8 mouse cellular contexts compared by ENCODE assay signal in genomic region chr4:109665101-109665981, GRCm38 (mm10). TPM values are rescaled to one million over a fixed set of nuclear protein-coding genes. Genes with fewer than 3 reads are reported as not detected.
DNase-seq lines count a peak whose midpoint lies in the region; ATAC-seq and TF ChIP-seq lines count a peak whose summit lies in the region.

No protein-coding gene starts in this region.

- H3K9me3 ChIP-seq in hindbrain, embryonic 14.5 days (ENCODE audit: control insufficient read depth, low read length), result no peaks in the 10 kb centered on the region
- H3K9me3 ChIP-seq in limb, embryonic 10.5 days (replicated peaks), result no peaks in the 10 kb centered on the region
- H3K9me3 ChIP-seq in midbrain, embryonic 11.5 days (ENCODE audit: control insufficient read depth, low read length), result no peaks in the 10 kb centered on the region

- H3K4me2 ChIP-seq in hindbrain, embryonic 14.5 days (replicated peaks), result peak overlapping the region; percentile 71
- peak overlapping the region; percentile 96 for H3K4me2 ChIP-seq in midbrain, embryonic 11.5 days

- peaks cover 21% of the 10 kb centered on the region; the same call in 1 of the 2 replicates for H3K4me1 ChIP-seq in hindbrain, embryonic 14.5 days (replicated peaks; ENCODE audit: control insufficient read depth, insufficient read depth, low read length)
- H3K4me1 ChIP-seq in limb, embryonic 10.5 days, result peaks cover 29% of the 10 kb centered on the region
- H3K4me1 ChIP-seq in midbrain, embryonic 11.5 days (ENCODE audit: control insufficient read depth, insufficient read depth, low read length), result peaks cover 8% of the 10 kb centered on the region; the same call in 1 of the 2 replicates

- no peaks in the 10 kb centered on the region for H3K36me3 ChIP-seq in hindbrain, embryonic 14.5 days (replicated peaks; ENCODE audit: control insufficient read depth, insufficient read depth)
- H3K36me3 ChIP-seq in limb, embryonic 10.5 days, result no peaks in the 10 kb centered on the region
- H3K36me3 ChIP-seq in midbrain, embryonic 11.5 days (ENCODE audit: control insufficient read depth, insufficient read depth, low read length), result no peaks in the 10 kb centered on the region

- ATAC-seq in hindbrain, embryonic 14.5 days (ENCODE audit: low FRiP score), result peak; percentile 61
- peak; percentile 58 for ATAC-seq in midbrain, embryonic 11.5 days (ENCODE audit: low FRiP score)

- DNase-seq in layer of hippocampus, adult 2 months (ENCODE audit: low spot score in 2 of 2), result peak in 1 of 2 experiments; percentile 16
- DNase-seq in layer of hippocampus, adult 8-10 months (ENCODE audit: low spot score in 2 of 2), result no peak
- DNase-seq in cerebellum, adult 9-11 months, result peak; percentile 58
- peak; percentile 70 for DNase-seq in gastrocnemius, adult 18-20 months (ENCODE audit: low spot score)
- peak; percentile 56 for DNase-seq in hindbrain, embryonic 14.5 days (ENCODE audit: low spot score)
- DNase-seq in limb, embryonic 10.5 days (ENCODE audit: low spot score), result peak; percentile 49
- peak; percentile 96 for DNase-seq in midbrain, embryonic 11.5 days (ENCODE audit: low spot score, missing footprints)
- DNase-seq in spleen, adult 18-20 months, result peak; percentile 32 to 56

- WGBS in hindbrain, embryonic 14.5 days, result under 1% methylated on average over 46 of the region's 49 CpGs
- under 1% methylated on average over 49 of the region's 49 CpGs for WGBS in limb, embryonic 10.5 days
- under 1% methylated on average over 49 of the region's 49 CpGs for WGBS in midbrain, embryonic 11.5 days

- H3K27ac ChIP-seq in layer of hippocampus, adult 2 months, result peak overlapping the region; percentile 95
- H3K27ac ChIP-seq in hindbrain, embryonic 14.5 days, result no peak overlapping the region
- H3K27ac ChIP-seq in limb, embryonic 10.5 days, result peak overlapping the region; percentile 91
- H3K27ac ChIP-seq in midbrain, embryonic 11.5 days (ENCODE audit: low read depth, low read length), result no peak overlapping the region

- H3K4me3 ChIP-seq in layer of hippocampus, adult 2 months, result peak overlapping the region; percentile 79
- H3K4me3 ChIP-seq in hindbrain, embryonic 14.5 days (replicated peaks; ENCODE audit: low read length), result peak overlapping the region; percentile 48
- H3K4me3 ChIP-seq in limb, embryonic 10.5 days, result peak overlapping the region; percentile 77
- H3K4me3 ChIP-seq in midbrain, embryonic 11.5 days (ENCODE audit: low read depth, low read length), result peak overlapping the region; percentile 63

- peak overlapping the region; percentile 66 for H3K9ac ChIP-seq in hindbrain, embryonic 14.5 days
- peak overlapping the region; percentile 86 for H3K9ac ChIP-seq in midbrain, embryonic 11.5 days (ENCODE audit: low read length)

- peaks cover 59% of the 10 kb centered on the region for H3K27me3 ChIP-seq in hindbrain, embryonic 14.5 days (ENCODE audit: control insufficient read depth, insufficient read depth, low read length)
- peaks cover 60% of the 10 kb centered on the region for H3K27me3 ChIP-seq in limb, embryonic 10.5 days (ENCODE audit: low read depth, poor library complexity, severe bottlenecking)
- H3K27me3 ChIP-seq in midbrain, embryonic 11.5 days (ENCODE audit: control insufficient read depth, insufficient read depth, low read length), result peaks cover 39% of the 10 kb centered on the region

- no peak for TF ChIP-seq CTCF in layer of hippocampus, adult 2 months (conservative IDR thresholded peaks at IDR 0.05)

RNA-seq across cellular contexts. Expression of gene Cdkn2c, which starts 1.6 kb away (rescaled TPM):
- total RNA-seq in layer of hippocampus, adult 2 months (2021), result 1 to 10 TPM; 3.0 to 4.0 TPM
- total RNA-seq in layer of hippocampus, adult 8-10 months (2022), result 1 to 10 TPM; 2.6 to 4.1 (median 3.0) TPM
- 10 to 100 TPM; 13.9 to 17.8 TPM for total RNA-seq in gastrocnemius, adult 18-20 months (2021)
- polyA plus RNA-seq in hindbrain, embryonic 14.5 days (2014; fragmentation: Nextera tagmentation; extraction: Ambion mirVana), result 2.8 and 3.7 TPM in 2 replicates
- 1.1 and 1.4 TPM in 2 replicates for polyA plus RNA-seq in limb, embryonic 10.5 days (2016; fragmentation: Nextera tagmentation; extraction: Ambion mirVana)
- 7.4 and 8.9 TPM in 2 replicates for polyA plus RNA-seq in midbrain, embryonic 11.5 days (2014; fragmentation: Nextera tagmentation; extraction: Ambion mirVana)

RNA-seq across cellular contexts. Expression of gene Faf1, which starts 11.0 kb away (rescaled TPM):
- 10 to 100 TPM; 26.8 to 27.6 TPM for total RNA-seq in layer of hippocampus, adult 2 months (2021)
- total RNA-seq in layer of hippocampus, adult 8-10 months (2022), result 10 to 100 TPM; 22.9 to 26.6 (median 24.3) TPM
- total RNA-seq in gastrocnemius, adult 18-20 months (2021), result 10 to 100 TPM; 39.8 to 41.3 TPM
- polyA plus RNA-seq in hindbrain, embryonic 14.5 days (2014; fragmentation: Nextera tagmentation; extraction: Ambion mirVana), result 47.1 and 50.7 TPM in 2 replicates
- 29.2 TPM in 2 replicates for polyA plus RNA-seq in limb, embryonic 10.5 days (2016; fragmentation: Nextera tagmentation; extraction: Ambion mirVana)
- polyA plus RNA-seq in midbrain, embryonic 11.5 days (2014; fragmentation: Nextera tagmentation; extraction: Ambion mirVana), result 42.4 and 44.0 TPM in 2 replicates

Comparison
In these comparisons a context has a peak if more than half of its experiments do, and no peak if none do; other contexts are left out.
1. DNase-seq: peak in cerebellum, adult 9-11 months (single experiment), gastrocnemius, adult 18-20 months (single experiment), hindbrain, embryonic 14.5 days (single experiment), limb, embryonic 10.5 days (single experiment), midbrain, embryonic 11.5 days (single experiment) and spleen, adult 18-20 months (2 of 2); none in layer of hippocampus, adult 8-10 months (0 of 2).
2. H3K27ac ChIP-seq: peak in layer of hippocampus, adult 2 months (single experiment) and limb, embryonic 10.5 days (single experiment); none in hindbrain, embryonic 14.5 days (single experiment) and midbrain, embryonic 11.5 days (single experiment).
3. Peak in every context shown above with its lines, with median percentiles within 50 percentile points of each other: H3K4me3 ChIP-seq.